Mouse (Mus musculus): Measurements from ENCODE around the gene Zfp661. TPM values are rescaled to one million over a fixed set of nuclear protein-coding genes. Genes with fewer than 3 reads are reported as not detected.

Gene Zfp661
- polyA plus RNA-seq, 1 experiment: 10.3 TPM

- Histone ChIP-seq H3K4me1 (ENCODE audit: control insufficient read depth, insufficient read depth, low read length) (peaks cover 5% of the 10 kb centered on the region; the same call in 1 of the 2 replicates), H3K27ac (ENCODE audit: insufficient read depth, low read length) (no peak overlapping the region), H3K4me3 (ENCODE audit: insufficient read depth, low read length) (peak overlapping the region; percentile 79)
- no peak for TF ChIP-seq CTCF (IDR thresholded peaks at IDR 0.05; ENCODE audit: extremely low read depth, insufficient read depth, low read length)
- TF ChIP-seq POLR2A (IDR thresholded peaks at IDR 0.05; ENCODE audit: extremely low read depth, insufficient read depth, low read length): peak; percentile 96
These were observed 2.4 kb downstream of the Zfp661 start for GRCm38 (mm10) chr2:127584436-127584858.

- H3K4me1 ChIP-seq (ENCODE audit: control insufficient read depth, insufficient read depth, low read length): no peaks in the 10 kb centered on the region
- no peak overlapping the region for H3K27ac ChIP-seq (ENCODE audit: insufficient read depth, low read length)
- TF ChIP-seq POLR2A (IDR thresholded peaks at IDR 0.05; ENCODE audit: extremely low read depth, insufficient read depth, low read length) (no peak), CTCF (IDR thresholded peaks at IDR 0.05; ENCODE audit: extremely low read depth, insufficient read depth, low read length) (no peak)
These were observed 13.6 kb downstream of the Zfp661 start for GRCm38 (mm10) chr2:127573322-127573721.

GRCm38 (mm10) chr2:127559070-127559966 lies 27.6 kb downstream of the Zfp661 start:
- Histone ChIP-seq H3K4me3 (ENCODE audit: insufficient read depth, low read length) (no peak overlapping the region; the same call in 1 of the 2 replicates), H3K4me1 (ENCODE audit: control insufficient read depth, insufficient read depth, low read length) (no peaks in the 10 kb centered on the region), H3K27ac (ENCODE audit: insufficient read depth, low read length) (no peak overlapping the region)
- TF ChIP-seq POLR2A (IDR thresholded peaks at IDR 0.05; ENCODE audit: extremely low read depth, insufficient read depth, low read length) (no peak), CTCF (IDR thresholded peaks at IDR 0.05; ENCODE audit: extremely low read depth, insufficient read depth, low read length) (peak; percentile 94)

More at GRCm38 (mm10) chr2:127573322-127573721, 13.6 kb downstream of the Zfp661 start:
- no peak overlapping the region for H3K4me3 ChIP-seq (ENCODE audit: insufficient read depth, low read length)

GRCm38 (mm10) chr2:127551078-127551477 lies 35.8 kb downstream of the Zfp661 start:
- TF ChIP-seq CTCF (IDR thresholded peaks at IDR 0.05; ENCODE audit: extremely low read depth, insufficient read depth, low read length): peak; percentile 78
- no peak for TF ChIP-seq POLR2A (IDR thresholded peaks at IDR 0.05; ENCODE audit: extremely low read depth, insufficient read depth, low read length)
- Histone ChIP-seq H3K4me1 (ENCODE audit: control insufficient read depth, insufficient read depth, low read length) (no peaks in the 10 kb centered on the region), H3K4me3 (ENCODE audit: insufficient read depth, low read length) (no peak overlapping the region), H3K27ac (ENCODE audit: insufficient read depth, low read length) (no peak overlapping the region)

GRCm38 (mm10) chr2:127550446-127550845 lies 36.4 kb downstream of the Zfp661 start:
- H3K4me3 ChIP-seq (ENCODE audit: insufficient read depth, low read length): no peak overlapping the region
- H3K27ac ChIP-seq (ENCODE audit: insufficient read depth, low read length): no peak overlapping the region
- no peaks in the 10 kb centered on the region for H3K4me1 ChIP-seq (ENCODE audit: control insufficient read depth, insufficient read depth, low read length)
- TF ChIP-seq POLR2A (IDR thresholded peaks at IDR 0.05; ENCODE audit: extremely low read depth, insufficient read depth, low read length) (no peak), CTCF (IDR thresholded peaks at IDR 0.05; ENCODE audit: extremely low read depth, insufficient read depth, low read length) (no peak)

GRCm38 (mm10) chr2:127549711-127550110 lies 37.2 kb downstream of the Zfp661 start:
- TF ChIP-seq POLR2A (IDR thresholded peaks at IDR 0.05; ENCODE audit: extremely low read depth, insufficient read depth, low read length): no peak
- no peak for TF ChIP-seq CTCF (IDR thresholded peaks at IDR 0.05; ENCODE audit: extremely low read depth, insufficient read depth, low read length)
- H3K4me1 ChIP-seq (ENCODE audit: control insufficient read depth, insufficient read depth, low read length): no peaks in the 10 kb centered on the region
- no peak overlapping the region for H3K4me3 ChIP-seq (ENCODE audit: insufficient read depth, low read length)
- no peak overlapping the region for H3K27ac ChIP-seq (ENCODE audit: insufficient read depth, low read length)

- Histone ChIP-seq H3K27ac (ENCODE audit: insufficient read depth, low read length) (no peak overlapping the region), H3K4me1 (ENCODE audit: control insufficient read depth, insufficient read depth, low read length) (no peaks in the 10 kb centered on the region), H3K4me3 (ENCODE audit: insufficient read depth, low read length) (no peak overlapping the region)
- TF ChIP-seq CTCF (IDR thresholded peaks at IDR 0.05; ENCODE audit: extremely low read depth, insufficient read depth, low read length) (no peak), POLR2A (IDR thresholded peaks at IDR 0.05; ENCODE audit: extremely low read depth, insufficient read depth, low read length) (no peak)
These were observed 38.4 kb downstream of the Zfp661 start for GRCm38 (mm10) chr2:127548342-127549074.

GRCm38 (mm10) chr2:127541697-127542096 lies 45.2 kb downstream of the Zfp661 start:
- peaks cover 4% of the 10 kb centered on the region; the same call in 1 of the 2 replicates for H3K4me1 ChIP-seq (ENCODE audit: control insufficient read depth, insufficient read depth, low read length)
- H3K4me3 ChIP-seq (ENCODE audit: insufficient read depth, low read length): no peak overlapping the region
- no peak for TF ChIP-seq CTCF (IDR thresholded peaks at IDR 0.05; ENCODE audit: extremely low read depth, insufficient read depth, low read length)
- TF ChIP-seq POLR2A (IDR thresholded peaks at IDR 0.05; ENCODE audit: extremely low read depth, insufficient read depth, low read length): no peak
- H3K27ac ChIP-seq (ENCODE audit: insufficient read depth, low read length): no peak overlapping the region

GRCm38 (mm10) chr2:127541185-127541584 lies 45.7 kb downstream of the Zfp661 start, which contains the start of gene Prom2:
Gene Prom2 (minus strand): TSS chr2:127541467.
- Histone ChIP-seq H3K4me3 (ENCODE audit: insufficient read depth, low read length) (no peak within 1 kb of the TSS), H3K27ac (ENCODE audit: insufficient read depth, low read length) (no peak within 1 kb of the TSS), H3K4me1 (ENCODE audit: control insufficient read depth, insufficient read depth, low read length) (peaks cover 4% of the 10 kb centered on the region; the same call in 1 of the 2 replicates)
- no peak for TF ChIP-seq CTCF (IDR thresholded peaks at IDR 0.05; ENCODE audit: extremely low read depth, insufficient read depth, low read length)
- TF ChIP-seq POLR2A (IDR thresholded peaks at IDR 0.05; ENCODE audit: extremely low read depth, insufficient read depth, low read length): no peak
